Mouse (Mus musculus) lung, postnatal 0 days (tissue): ENCODE results near the gene App.
A peak's percentile ranks its signal among the peaks of the same experiment; 100 is the strongest.

Experiments
- CTCF ChIP-seq: IDR thresholded peaks from 2 replicates; pipeline ENCODE4 v1.5.1; 2016; ENCODE audit warnings: antibody characterized with exemption, mild to moderate bottlenecking
- EP300 ChIP-seq: IDR thresholded peaks from 2 replicates; pipeline ENCODE4 v1.6.1; 2016; ENCODE audit warnings: antibody characterized with exemption, mild to moderate bottlenecking, control low read depth

- peak; percentile 19 for TF ChIP-seq CTCF
- TF ChIP-seq EP300, result no peak
These were observed 180.7 kb downstream of the App start for GRCm38 (mm10) chr16:84992888-84993287.
